Mouse (Mus musculus): Measurements from ENCODE around the gene Tmppe. TPM values are rescaled to one million over a fixed set of nuclear protein-coding genes. Genes with fewer than 3 reads are reported as not detected.
A peak's percentile ranks its signal among the peaks of the same experiment; 100 is the strongest.

The Tmppe gene
- polyA plus RNA-seq, 1 experiment from 2014 or later, result 5.5 TPM

- Histone ChIP-seq H3K27ac (ENCODE audit: low read length) (no peak overlapping the region), H3K4me2 (replicated peaks; ENCODE audit: low read depth, low read length) (no peak overlapping the region), H3K4me3 (ENCODE audit: low read depth, low read length) (no peak overlapping the region), H3K4me1 (ENCODE audit: insufficient read depth, low read depth, low read length) (no peaks in the 10 kb centered on the region), H3K9ac (replicated peaks; ENCODE audit: low read depth) (no peak overlapping the region), H3K36me3 (ENCODE audit: insufficient read depth, low read length) (0 out of 2 replicates have a peak, but pooled peaks cover 2% of the 10 kb centered on the region), H3K9me3 (ENCODE audit: low read length) (no peaks in the 10 kb centered on the region), H3K27me3 (replicated peaks; ENCODE audit: insufficient read depth, low read length) (no peaks in the 10 kb centered on the region)
- ATAC-seq, result no peak
- no peak for TF ChIP-seq EP300 (IDR thresholded peaks at IDR 0.05)
- TF ChIP-seq CTCF (IDR thresholded peaks at IDR 0.05), result peak; percentile 79
- WGBS, result 90% methylated on average over 7 of the region's 7 CpGs
- DNase-seq (ENCODE audit: low spot score), result peak; percentile 59
These were observed 17.3 kb downstream of the Tmppe start for GRCm38 (mm10) chr9:114418187-114418586.

- TF ChIP-seq CTCF (IDR thresholded peaks at IDR 0.05), result no peak
- no peak for TF ChIP-seq EP300 (IDR thresholded peaks at IDR 0.05)
- Histone ChIP-seq H3K4me2 (replicated peaks; ENCODE audit: low read depth, low read length) (no peak overlapping the region), H3K36me3 (ENCODE audit: insufficient read depth, low read length) (0 out of 2 replicates have a peak, but pooled peaks cover 3% of the 10 kb centered on the region), H3K9me3 (ENCODE audit: low read length) (no peaks in the 10 kb centered on the region), H3K9ac (replicated peaks; ENCODE audit: low read depth) (no peak overlapping the region), H3K27ac (ENCODE audit: low read length) (no peak overlapping the region), H3K27me3 (replicated peaks; ENCODE audit: insufficient read depth, low read length) (no peaks in the 10 kb centered on the region), H3K4me3 (ENCODE audit: low read depth, low read length) (no peak overlapping the region), H3K4me1 (ENCODE audit: insufficient read depth, low read depth, low read length) (no peaks in the 10 kb centered on the region)
- 57% methylated on average over 8 of the region's 8 CpGs for WGBS
- DNase-seq (ENCODE audit: low spot score) (no peak), ATAC-seq (no peak)
These were observed 19.5 kb downstream of the Tmppe start for GRCm38 (mm10) chr9:114420443-114420842.

- Histone ChIP-seq H3K4me1 (ENCODE audit: insufficient read depth, low read depth, low read length) (no peaks in the 10 kb centered on the region), H3K4me2 (replicated peaks; ENCODE audit: low read depth, low read length) (no peak overlapping the region), H3K9ac (replicated peaks; ENCODE audit: low read depth) (no peak overlapping the region), H3K27me3 (replicated peaks; ENCODE audit: insufficient read depth, low read length) (no peaks in the 10 kb centered on the region), H3K27ac (ENCODE audit: low read length) (no peak overlapping the region), H3K9me3 (ENCODE audit: low read length) (no peaks in the 10 kb centered on the region), H3K36me3 (ENCODE audit: insufficient read depth, low read length) (0 out of 2 replicates have a peak, but pooled peaks cover 3% of the 10 kb centered on the region), H3K4me3 (ENCODE audit: low read depth, low read length) (no peak overlapping the region)
- no peak for TF ChIP-seq EP300 (IDR thresholded peaks at IDR 0.05)
- TF ChIP-seq CTCF (IDR thresholded peaks at IDR 0.05), result peak; percentile 34
- DNase-seq (ENCODE audit: low spot score), result no peak
- no peak for ATAC-seq
- WGBS, result 72% methylated on average over 3 of the region's 3 CpGs
These were observed 20.1 kb downstream of the Tmppe start for GRCm38 (mm10) chr9:114421045-114421444.

DNA sequence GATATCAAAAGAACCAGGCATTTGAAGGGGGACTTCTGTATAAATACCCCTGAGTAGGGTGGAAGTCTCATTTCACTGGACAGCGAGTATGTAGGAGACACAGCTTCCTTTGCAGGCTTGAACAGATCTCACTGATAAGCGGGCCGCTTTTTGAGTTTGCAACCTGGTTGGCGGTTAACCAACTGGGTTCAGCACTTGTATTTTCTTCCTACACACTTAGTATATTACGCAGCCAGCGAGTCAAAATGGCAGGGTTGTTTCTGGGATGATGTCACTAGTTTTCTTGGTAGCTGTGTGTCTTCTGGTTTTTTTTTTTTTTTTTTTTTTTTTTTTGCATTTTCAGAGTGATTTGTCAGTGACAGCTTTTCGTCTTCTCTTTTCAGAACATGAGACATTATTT is 20.9 kb downstream of the Tmppe start:
- no peaks in the 10 kb centered on the region for H3K9me3 ChIP-seq (ENCODE audit: low read length)
- WGBS, result 87% methylated on average over 7 of the region's 7 CpGs
- H3K27me3 ChIP-seq (replicated peaks; ENCODE audit: insufficient read depth, low read length), result no peaks in the 10 kb centered on the region
- H3K4me3 ChIP-seq (ENCODE audit: low read depth, low read length), result no peak overlapping the region
- no peak overlapping the region for H3K4me2 ChIP-seq (replicated peaks; ENCODE audit: low read depth, low read length)
- H3K27ac ChIP-seq (ENCODE audit: low read length), result no peak overlapping the region
- no peak for TF ChIP-seq EP300 (IDR thresholded peaks at IDR 0.05)
- TF ChIP-seq CTCF (IDR thresholded peaks at IDR 0.05), result no peak
- ATAC-seq (no peak), DNase-seq (ENCODE audit: low spot score) (no peak)
- H3K36me3 ChIP-seq (ENCODE audit: insufficient read depth, low read length), result 0 out of 2 replicates have a peak, but pooled peaks cover 3% of the 10 kb centered on the region
- H3K9ac ChIP-seq (replicated peaks; ENCODE audit: low read depth), result no peak overlapping the region
- H3K4me1 ChIP-seq (ENCODE audit: insufficient read depth, low read depth, low read length), result no peaks in the 10 kb centered on the region

DNA sequence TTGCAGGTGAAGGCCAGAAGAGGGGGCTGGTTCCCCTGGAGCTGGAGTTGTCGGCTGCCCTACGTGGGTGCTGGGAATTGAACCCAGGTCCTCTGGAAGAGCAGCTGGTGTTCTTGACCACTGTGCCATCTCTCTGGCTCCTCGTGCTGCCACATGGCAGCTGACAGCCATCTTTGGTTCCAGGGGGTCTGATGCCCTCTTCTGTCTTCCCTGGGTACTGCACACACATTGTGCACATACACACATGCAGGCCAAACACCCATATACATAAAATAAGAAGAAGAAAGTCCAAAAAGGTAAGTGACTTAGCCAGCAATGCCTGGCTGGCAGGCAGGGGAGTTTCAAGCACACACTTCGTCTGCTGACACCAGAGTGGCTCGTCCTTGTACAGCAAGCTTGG is 24.7 kb downstream of the Tmppe start:
- H3K4me3 ChIP-seq (ENCODE audit: low read depth, low read length), result no peak overlapping the region
- no peak for ATAC-seq
- no peak for TF ChIP-seq CTCF (IDR thresholded peaks at IDR 0.05)
- TF ChIP-seq EP300 (IDR thresholded peaks at IDR 0.05), result no peak
- 96% methylated on average over 5 of the region's 5 CpGs for WGBS
- no peak overlapping the region for H3K4me2 ChIP-seq (replicated peaks; ENCODE audit: low read depth, low read length)
- H3K27me3 ChIP-seq (replicated peaks; ENCODE audit: insufficient read depth, low read length), result no peaks in the 10 kb centered on the region
- H3K9me3 ChIP-seq (ENCODE audit: low read length), result no peaks in the 10 kb centered on the region
- 0 out of 2 replicates have a peak, but pooled peaks cover 3% of the 10 kb centered on the region for H3K36me3 ChIP-seq (ENCODE audit: insufficient read depth, low read length)
- no peaks in the 10 kb centered on the region for H3K4me1 ChIP-seq (ENCODE audit: insufficient read depth, low read depth, low read length)
- H3K27ac ChIP-seq (ENCODE audit: low read length), result no peak overlapping the region
- DNase-seq (ENCODE audit: low spot score), result no peak
- no peak overlapping the region for H3K9ac ChIP-seq (replicated peaks; ENCODE audit: low read depth)

DNA sequence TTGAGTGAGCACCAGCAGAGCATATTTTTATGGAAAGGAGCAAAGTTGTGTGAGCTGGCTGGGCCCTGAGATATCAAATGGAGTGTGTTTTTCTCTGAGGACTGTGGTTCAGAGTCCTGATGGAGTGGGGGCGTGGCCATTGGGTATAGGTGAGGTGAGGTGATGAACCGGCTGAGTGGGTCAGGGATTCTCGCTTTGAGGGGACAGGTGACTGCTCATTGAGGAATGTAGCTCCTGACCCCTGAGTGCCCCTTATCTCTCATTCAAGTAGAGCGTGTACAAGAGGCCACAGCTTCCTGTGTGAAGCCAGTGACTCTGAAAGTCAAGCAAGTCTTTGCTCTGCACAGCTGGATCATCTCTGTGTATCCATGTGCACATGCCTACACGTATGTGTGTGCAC is 25.3 kb downstream of the Tmppe start:
- no peaks in the 10 kb centered on the region for H3K4me1 ChIP-seq (ENCODE audit: insufficient read depth, low read depth, low read length)
- no peaks in the 10 kb centered on the region for H3K9me3 ChIP-seq (ENCODE audit: low read length)
- WGBS, result 71% methylated on average over 5 of the region's 5 CpGs
- no peaks in the 10 kb centered on the region for H3K27me3 ChIP-seq (replicated peaks; ENCODE audit: insufficient read depth, low read length)
- ATAC-seq (no peak), DNase-seq (ENCODE audit: low spot score) (peak; percentile 10)
- no peak for TF ChIP-seq EP300 (IDR thresholded peaks at IDR 0.05)
- no peak for TF ChIP-seq CTCF (IDR thresholded peaks at IDR 0.05)
- no peak overlapping the region for H3K27ac ChIP-seq (ENCODE audit: low read length)
- no peak overlapping the region for H3K9ac ChIP-seq (replicated peaks; ENCODE audit: low read depth)
- 0 out of 2 replicates have a peak, but pooled peaks cover 3% of the 10 kb centered on the region for H3K36me3 ChIP-seq (ENCODE audit: insufficient read depth, low read length)
- no peak overlapping the region for H3K4me3 ChIP-seq (ENCODE audit: low read depth, low read length)
- no peak overlapping the region for H3K4me2 ChIP-seq (replicated peaks; ENCODE audit: low read depth, low read length)

GRCm38 (mm10) chr9:114427425-114427824 is 26.5 kb downstream of the Tmppe start:
- no peaks in the 10 kb centered on the region for H3K27me3 ChIP-seq (replicated peaks; ENCODE audit: insufficient read depth, low read length)
- 88% methylated on average over 8 of the region's 8 CpGs for WGBS
- 0 out of 2 replicates have a peak, but pooled peaks cover 3% of the 10 kb centered on the region for H3K36me3 ChIP-seq (ENCODE audit: insufficient read depth, low read length)
- no peak for TF ChIP-seq EP300 (IDR thresholded peaks at IDR 0.05)
- no peak for TF ChIP-seq CTCF (IDR thresholded peaks at IDR 0.05)
- DNase-seq (ENCODE audit: low spot score) (no peak), ATAC-seq (no peak)
- H3K27ac ChIP-seq (ENCODE audit: low read length), result no peak overlapping the region
- H3K4me1 ChIP-seq (ENCODE audit: insufficient read depth, low read depth, low read length), result no peaks in the 10 kb centered on the region
- H3K4me2 ChIP-seq (replicated peaks; ENCODE audit: low read depth, low read length), result no peak overlapping the region
- no peaks in the 10 kb centered on the region for H3K9me3 ChIP-seq (ENCODE audit: low read length)
- no peak overlapping the region for H3K9ac ChIP-seq (replicated peaks; ENCODE audit: low read depth)
- no peak overlapping the region for H3K4me3 ChIP-seq (ENCODE audit: low read depth, low read length)

All from lung, postnatal 0 days (tissue).